ENCODE assay signal across 21 mouse cellular contexts in genomic region chr10:60230321-60231088, GRCm38 (mm10). TPM values are rescaled to one million over a fixed set of nuclear protein-coding genes. Genes with fewer than 3 reads are reported as not detected.
A peak's percentile ranks its signal among the peaks of the same experiment; 100 is the strongest.
DNase-seq lines count a peak whose midpoint lies in the region; ATAC-seq and TF ChIP-seq lines count a peak whose summit lies in the region.
"Had no signal": no experiment of that assay in that cellular context is flagged by ENCODE, and none has a peak within 500 bp of the region (broad histone marks: within the 10 kb centered on the region; RNA-seq: fewer than 3 reads in every experiment).

No protein-coding gene starts in this region.

- no peaks in the 10 kb centered on the region for H3K9me3 ChIP-seq in hindbrain, embryonic 12.5 days (replicated peaks)
- H3K9me3 ChIP-seq in hindbrain, embryonic 16.5 days (ENCODE audit: control insufficient read depth, low read length), result no peaks in the 10 kb centered on the region
- H3K9me3 ChIP-seq in ES-Bruce4 (replicated peaks; ENCODE audit: control insufficient read depth, insufficient read depth, low read length, poor library complexity, severe bottlenecking), result no peaks in the 10 kb centered on the region
- H3K9me3 ChIP-seq in stomach, embryonic 16.5 days (replicated peaks; ENCODE audit: control insufficient read depth, low read length), result no peaks in the 10 kb centered on the region
- H3K9me3 ChIP-seq: heart, embryonic 13.5 days; liver, embryonic 15.5 days; neural tube, embryonic 12.5 days had no signal

- H3K36me3 ChIP-seq in hindbrain, embryonic 12.5 days, result no peaks in the 10 kb centered on the region
- no peaks in the 10 kb centered on the region for H3K36me3 ChIP-seq in hindbrain, embryonic 16.5 days (ENCODE audit: control insufficient read depth, insufficient read depth, low read length)
- no peaks in the 10 kb centered on the region for H3K36me3 ChIP-seq in ES-Bruce4 (ENCODE audit: control insufficient read depth, insufficient read depth, low read length, poor library complexity, severe bottlenecking)
- H3K36me3 ChIP-seq in stomach, embryonic 16.5 days (ENCODE audit: control insufficient read depth, insufficient read depth, low read length), result no peaks in the 10 kb centered on the region
- H3K36me3 ChIP-seq: heart, embryonic 13.5 days; liver, embryonic 15.5 days; neural tube, embryonic 12.5 days had no signal

- WGBS in hindbrain, embryonic 12.5 days, result 80% methylated on average over 6 of the region's 6 CpGs
- 71% methylated on average over 6 of the region's 6 CpGs for WGBS in hindbrain, embryonic 16.5 days
- 59% methylated on average over 6 of the region's 6 CpGs for WGBS in stomach, embryonic 16.5 days

- H3K9ac ChIP-seq in hindbrain, embryonic 12.5 days, result no peak overlapping the region
- H3K9ac ChIP-seq in hindbrain, embryonic 16.5 days (ENCODE audit: low read depth, low read length), result no peak overlapping the region
- H3K9ac ChIP-seq in ES-Bruce4 (ENCODE audit: low read depth, poor library complexity, severe bottlenecking), result peak overlapping the region; percentile 7; the same call in 1 of the 2 replicates
- H3K9ac ChIP-seq in stomach, embryonic 16.5 days (ENCODE audit: low read length), result no peak overlapping the region
- H3K9ac ChIP-seq: heart, embryonic 13.5 days; liver, embryonic 15.5 days; neural tube, embryonic 12.5 days had no signal

- 0 out of 2 replicates have a peak, but pooled peaks cover 6% of the 10 kb centered on the region for H3K4me1 ChIP-seq in hindbrain, embryonic 12.5 days
- no peaks in the 10 kb centered on the region for H3K4me1 ChIP-seq in hindbrain, embryonic 16.5 days (ENCODE audit: control insufficient read depth, insufficient read depth, low read depth, low read length)
- peaks cover 8% of the 10 kb centered on the region for H3K4me1 ChIP-seq in ES-Bruce4 (ENCODE audit: control insufficient read depth, insufficient read depth, low read length)
- peaks cover 4% of the 10 kb centered on the region; the same call in 1 of the 2 replicates for H3K4me1 ChIP-seq in stomach, embryonic 16.5 days (ENCODE audit: control insufficient read depth, insufficient read depth, low read length)
- H3K4me1 ChIP-seq: heart, embryonic 13.5 days; liver, embryonic 15.5 days; neural tube, embryonic 12.5 days had no signal

- TF ChIP-seq EP300 in ES-Bruce4 (IDR thresholded peaks at IDR 0.05; ENCODE audit: insufficient read depth, low read depth, low read length), result no peak

- DNase-seq in fat pad, adult 2 months (ENCODE audit: extremely low read depth, low read depth, low spot score), result peak; percentile 83
- no peak for DNase-seq in kidney, postnatal 14 days
- DNase-seq in left cerebral cortex, postnatal 14 days (ENCODE audit: low spot score in 2 of 2), result no peak
- DNase-seq: cerebellum, adult 9-10 months; heart, adult 11 months; heart, postnatal 36 days; kidney, adult 2 months; kidney, postnatal 4 days; lung, postnatal 14 days; right cerebral cortex, postnatal 25 days; thymus, postnatal 25 days had no signal

- no peak for TF ChIP-seq POLR2A in ES-Bruce4 (IDR thresholded peaks at IDR 0.05; ENCODE audit: insufficient read depth, low read length)

- no peak overlapping the region for H3K4me3 ChIP-seq in hindbrain, embryonic 12.5 days
- H3K4me3 ChIP-seq in hindbrain, embryonic 16.5 days (ENCODE audit: low read length), result no peak overlapping the region
- no peak overlapping the region for H3K4me3 ChIP-seq in ES-Bruce4 (ENCODE audit: low read depth, low read length)
- no peak overlapping the region for H3K4me3 ChIP-seq in stomach, embryonic 16.5 days (replicated peaks; ENCODE audit: low read length)
- H3K4me3 ChIP-seq: heart, embryonic 13.5 days; liver, embryonic 15.5 days; neural tube, embryonic 12.5 days had no signal

- no peak overlapping the region for H3K4me2 ChIP-seq in hindbrain, embryonic 12.5 days (replicated peaks)
- no peak overlapping the region for H3K4me2 ChIP-seq in hindbrain, embryonic 16.5 days (ENCODE audit: low read length)
- no peak overlapping the region for H3K4me2 ChIP-seq in stomach, embryonic 16.5 days (ENCODE audit: low read depth, low read length)
- H3K4me2 ChIP-seq: heart, embryonic 13.5 days; liver, embryonic 15.5 days; neural tube, embryonic 12.5 days had no signal

- ATAC-seq in hindbrain, embryonic 12.5 days (ENCODE audit: low FRiP score), result no peak
- ATAC-seq in hindbrain, embryonic 16.5 days, result no peak
- peak; percentile 38; the same call in 1 of the 2 replicates for ATAC-seq in stomach, embryonic 16.5 days (ENCODE audit: insufficient read depth, low FRiP score)
- no peak for ATAC-seq in activated CD4-positive, CD25-positive, alpha-beta regulatory T cell, adult 4 months
- ATAC-seq: forebrain, embryonic 14.5 days; hindbrain, postnatal 0 days had no signal

- TF ChIP-seq CTCF in ES-Bruce4 (IDR thresholded peaks at IDR 0.05; ENCODE audit: low read depth, low read length), result no peak

- 0 out of 2 replicates have a peak overlapping the region, but pooled peaks have one; percentile 4 for H3K27ac ChIP-seq in hindbrain, embryonic 12.5 days
- no peak overlapping the region for H3K27ac ChIP-seq in hindbrain, embryonic 16.5 days (ENCODE audit: low read depth, low read length)
- H3K27ac ChIP-seq in ES-Bruce4 (ENCODE audit: insufficient read depth, low read length), result peak overlapping the region; percentile 66
- peak overlapping the region; percentile 48 for H3K27ac ChIP-seq in stomach, embryonic 16.5 days (ENCODE audit: low read length)
- H3K27ac ChIP-seq: heart, embryonic 13.5 days; hindbrain, postnatal 0 days; liver, embryonic 15.5 days; neural tube, embryonic 12.5 days had no signal

- intact Hi-C loops in left cerebral cortex, postnatal 14 days (cut with DNase I), result no loop called here

- no peaks in the 10 kb centered on the region for H3K27me3 ChIP-seq in hindbrain, embryonic 12.5 days
- no peaks in the 10 kb centered on the region for H3K27me3 ChIP-seq in hindbrain, embryonic 16.5 days (replicated peaks; ENCODE audit: control insufficient read depth, insufficient read depth, low read length)
- no peaks in the 10 kb centered on the region for H3K27me3 ChIP-seq in ES-Bruce4 (ENCODE audit: control insufficient read depth, insufficient read depth, low read length, poor library complexity, severe bottlenecking)
- H3K27me3 ChIP-seq in stomach, embryonic 16.5 days (ENCODE audit: control insufficient read depth, insufficient read depth, low read length), result no peaks in the 10 kb centered on the region
- H3K27me3 ChIP-seq: liver, embryonic 15.5 days; neural tube, embryonic 12.5 days had no signal

RNA-seq across cellular contexts. Expression of gene Chst3, which starts 11.4 kb away (rescaled TPM):
- polyA plus RNA-seq in hindbrain, embryonic 12.5 days (2016; fragmentation: Nextera tagmentation; extraction: Ambion mirVana), result 3.2 and 3.7 TPM in 2 replicates
- polyA plus RNA-seq in hindbrain, embryonic 16.5 days (2015; fragmentation: Nextera tagmentation; extraction: Ambion mirVana), result 1.7 and 1.9 TPM in 2 replicates
- polyA plus RNA-seq in ES-Bruce4 (2011; ENCODE audit: insufficient read depth, insufficient read length, low read depth, missing spikeins), result 0.43 and 0.55 TPM in 2 replicates
- 2.0 and 2.1 TPM in 2 replicates for polyA plus RNA-seq in stomach, embryonic 16.5 days (2015; fragmentation: Nextera tagmentation; extraction: Ambion mirVana)
- 1 to 10 TPM; 2.2 to 2.6 TPM for total RNA-seq in left cerebral cortex, postnatal 14 days (2021)
- polyA plus RNA-seq in activated CD4-positive, CD25-positive, alpha-beta regulatory T cell, adult 4 months (2017; shearing (Covaris generic)), result under 1 TPM in 1 of 2 experiments, not detected in 1; 0.45 TPM

RNA-seq across cellular contexts. Expression of gene Psap, which starts 46.9 kb away (rescaled TPM):
- polyA plus RNA-seq in hindbrain, embryonic 12.5 days (2016; fragmentation: Nextera tagmentation; extraction: Ambion mirVana), result 102 and 104 TPM in 2 replicates
- 218 and 239 TPM in 2 replicates for polyA plus RNA-seq in hindbrain, embryonic 16.5 days (2015; fragmentation: Nextera tagmentation; extraction: Ambion mirVana)
- polyA plus RNA-seq in ES-Bruce4 (2011; ENCODE audit: insufficient read depth, insufficient read length, low read depth, missing spikeins), result 218 and 235 TPM in 2 replicates
- polyA plus RNA-seq in stomach, embryonic 16.5 days (2015; fragmentation: Nextera tagmentation; extraction: Ambion mirVana), result 194 and 198 TPM in 2 replicates
- total RNA-seq in left cerebral cortex, postnatal 14 days (2021), result 1,000 to 10,000 TPM; 1,462 to 1,465 TPM
- 100 to 1,000 TPM in 1 of 2 experiments, 10 to 100 TPM in 1; 95.5 to 199 TPM for polyA plus RNA-seq in activated CD4-positive, CD25-positive, alpha-beta regulatory T cell, adult 4 months (2017; shearing (Covaris generic))
